9 mouse cellular contexts compared by ENCODE assay signal in the genomic region with DNA sequence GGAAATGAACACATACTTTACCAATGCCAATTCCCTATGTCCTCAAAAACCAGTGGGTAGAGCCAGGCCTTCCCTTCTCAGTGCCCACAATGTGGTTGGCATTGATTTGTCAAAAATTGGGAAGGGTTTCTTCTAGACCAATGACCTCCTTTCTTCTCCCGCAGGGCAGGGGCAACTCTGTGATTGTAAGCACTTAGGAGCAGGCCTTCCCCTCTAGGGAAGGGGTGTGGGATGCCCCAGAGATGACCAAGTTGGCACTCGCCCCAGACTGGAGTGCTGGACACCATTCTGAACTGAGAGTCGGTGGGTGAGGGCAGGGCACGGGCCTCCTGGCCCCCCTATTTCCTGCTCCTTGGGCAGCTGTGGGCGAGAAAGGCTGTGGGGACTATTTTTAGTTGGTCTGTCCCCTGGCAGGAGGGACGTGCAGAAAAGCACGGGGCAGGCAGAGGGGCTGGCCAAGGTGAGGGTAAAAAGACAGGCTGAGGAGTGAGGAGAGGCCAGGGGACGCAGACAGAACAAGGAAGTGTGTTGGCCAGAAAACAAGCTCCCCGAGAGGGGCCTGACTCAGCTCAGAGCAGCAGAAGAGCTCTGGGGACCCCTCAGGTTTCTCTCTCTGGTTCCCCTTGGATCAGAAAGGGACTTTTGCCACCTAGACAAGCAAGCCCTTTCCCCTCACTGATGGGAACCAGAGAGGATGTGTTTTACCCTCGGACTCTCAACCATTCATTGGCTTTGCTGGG. TPM values are rescaled to one million over a fixed set of nuclear protein-coding genes. Genes with fewer than 3 reads are reported as not detected.
DNase-seq lines count a peak whose midpoint lies in the region; ATAC-seq lines count a peak whose summit lies in the region.
"Had no signal": no experiment of that assay in that cellular context is flagged by ENCODE, and none has a peak within 500 bp of the region (broad histone marks: within the 10 kb centered on the region; RNA-seq: fewer than 3 reads in every experiment).

No protein-coding gene starts in this region.

- H3K4me2 ChIP-seq in heart, embryonic 12.5 days, result peak overlapping the region; percentile 87
- peak overlapping the region; percentile 92 for H3K4me2 ChIP-seq in limb, embryonic 12.5 days

- peak overlapping the region; percentile 91 for H3K9ac ChIP-seq in heart, embryonic 12.5 days
- H3K9ac ChIP-seq in limb, embryonic 12.5 days (replicated peaks), result peak overlapping the region; percentile 35; the same call in 1 of the 2 replicates

- H3K9me3 ChIP-seq in heart, embryonic 12.5 days (replicated peaks), result no peaks in the 10 kb centered on the region
- no peaks in the 10 kb centered on the region for H3K9me3 ChIP-seq in limb, embryonic 12.5 days

- DNase-seq in gastrocnemius, postnatal 25 days, result peak; percentile 50
- no peak for DNase-seq in gastrocnemius, postnatal 14 days
- DNase-seq in MN1 (ENCODE audit: low spot score), result peak; percentile 79
- DNase-seq in urinary bladder, postnatal 14 days (ENCODE audit: low spot score), result no peak
- DNase-seq in thymus, adult 18-20 months, result no peak
- no peak for DNase-seq in frontal cortex, postnatal 36 days (ENCODE audit: low spot score in 2 of 2)

- peaks cover 85% of the 10 kb centered on the region for H3K4me1 ChIP-seq in heart, embryonic 12.5 days (replicated peaks)
- peaks cover 96% of the 10 kb centered on the region for H3K4me1 ChIP-seq in limb, embryonic 12.5 days (replicated peaks)

- 12% methylated on average over 10 of the region's 10 CpGs for WGBS in heart, embryonic 12.5 days
- WGBS in limb, embryonic 12.5 days, result 31% methylated on average over 10 of the region's 10 CpGs

- H3K36me3 ChIP-seq in heart, embryonic 12.5 days, result peaks cover 3% of the 10 kb centered on the region; the same call in 1 of the 2 replicates
- peaks cover 5% of the 10 kb centered on the region; the same call in 1 of the 2 replicates for H3K36me3 ChIP-seq in limb, embryonic 12.5 days

- no peaks in the 10 kb centered on the region for H3K27me3 ChIP-seq in heart, embryonic 12.5 days (replicated peaks)
- H3K27me3 ChIP-seq in limb, embryonic 12.5 days, result no peaks in the 10 kb centered on the region

- ATAC-seq in heart, embryonic 12.5 days (ENCODE audit: insufficient number of reproducible peaks, low FRiP score), result peak; percentile 53
- ATAC-seq in limb, embryonic 12.5 days (ENCODE audit: insufficient number of reproducible peaks, insufficient read depth, low FRiP score, low TSS enrichment, low read depth), result no peak

- peak overlapping the region; percentile 14 for H3K4me3 ChIP-seq in heart, embryonic 12.5 days
- no peak overlapping the region; the same call in 1 of the 2 replicates for H3K4me3 ChIP-seq in limb, embryonic 12.5 days (replicated peaks)

- peak overlapping the region; percentile 99 for H3K27ac ChIP-seq in heart, embryonic 12.5 days (ENCODE audit: poor library complexity, severe bottlenecking)
- peak overlapping the region; percentile 86 for H3K27ac ChIP-seq in limb, embryonic 12.5 days

- intact Hi-C loops in gastrocnemius, postnatal 14 days (cut with DNase I; ENCODE audit: low total_unique reads), result no loop called here

RNA-seq across cellular contexts. Expression of a gene that starts 3.3 kb away (rescaled TPM):
- total RNA-seq in gastrocnemius, postnatal 25 days (2021), result 10 to 100 TPM in 1 of 2 experiments, 1 to 10 TPM in 1; 9.4 to 12.8 TPM
- 10 to 100 TPM; 13.7 to 19.7 TPM for total RNA-seq in gastrocnemius, postnatal 14 days (2021)
- 33.8 and 35.1 TPM in 2 replicates for polyA plus RNA-seq in heart, embryonic 12.5 days (2016; fragmentation: Nextera tagmentation; extraction: Ambion mirVana)
- 47.1 TPM in 2 replicates for polyA plus RNA-seq in limb, embryonic 12.5 days (2016; fragmentation: Nextera tagmentation; extraction: Ambion mirVana)

RNA-seq across cellular contexts. Expression of a gene that starts 23.3 kb away (rescaled TPM):
- under 1 TPM; 0.13 to 0.56 TPM for total RNA-seq in gastrocnemius, postnatal 25 days (2021)
- total RNA-seq in gastrocnemius, postnatal 14 days (2021), result 1 to 10 TPM in 1 of 2 experiments, under 1 TPM in 1; 0.78 to 1.3 TPM
- 27.0 and 27.7 TPM in 2 replicates for polyA plus RNA-seq in heart, embryonic 12.5 days (2016; fragmentation: Nextera tagmentation; extraction: Ambion mirVana)
- polyA plus RNA-seq in limb, embryonic 12.5 days (2016; fragmentation: Nextera tagmentation; extraction: Ambion mirVana), result 44.8 and 48.5 TPM in 2 replicates

RNA-seq across cellular contexts. Expression of a gene that starts 51.9 kb away (rescaled TPM):
- not detected for total RNA-seq in gastrocnemius, postnatal 25 days (2021)
- total RNA-seq in gastrocnemius, postnatal 14 days (2021), result not detected
- 3.5 and 3.9 TPM in 2 replicates for polyA plus RNA-seq in heart, embryonic 12.5 days (2016; fragmentation: Nextera tagmentation; extraction: Ambion mirVana)
- polyA plus RNA-seq in limb, embryonic 12.5 days (2016; fragmentation: Nextera tagmentation; extraction: Ambion mirVana), result 0.51 TPM in 1 of 2 replicates, not detected in the other
- total RNA-seq: hematopoietic stem cell, adult 5-6 weeks had no signal

Comparison
In these comparisons a context has a peak if more than half of its experiments do, and no peak if none do; other contexts are left out.
1. DNase-seq: peak in gastrocnemius, postnatal 25 days (single experiment) and MN1 (single experiment); none in gastrocnemius, postnatal 14 days (single experiment), urinary bladder, postnatal 14 days (single experiment), thymus, adult 18-20 months (0 of 2) and frontal cortex, postnatal 36 days (0 of 2).